Mouse (Mus musculus): ENCODE measurements around the gene Ak3. TPM values are rescaled to one million over a fixed set of nuclear protein-coding genes. Genes with fewer than 3 reads are reported as not detected.

Gene Ak3
- 90.1 and 102 TPM in 2 replicates for polyA plus RNA-seq (2016; fragmentation: Nextera tagmentation; extraction: Ambion mirVana)

GRCm38 (mm10) chr19:29047334-29048170 is at the start of gene Ak3:
Gene Ak3 (minus strand): TSS chr19:29047961.
- Histone ChIP-seq H3K4me3 (peak within 1 kb of the TSS; percentile 86), H3K27ac (replicated peaks) (peak within 1 kb of the TSS; percentile 98), H3K27me3 (ENCODE audit: low read depth, poor library complexity, severe bottlenecking) (no peaks in the 10 kb centered on the region), H3K36me3 (no peaks in the 10 kb centered on the region), H3K4me1 (peaks cover 58% of the 10 kb centered on the region), H3K9me3 (replicated peaks) (no peaks in the 10 kb centered on the region)
- WGBS = 1% methylated on average over 68 of the region's 68 CpGs
- peak; percentile 81 for DNase-seq (ENCODE audit: low spot score)

DNA sequence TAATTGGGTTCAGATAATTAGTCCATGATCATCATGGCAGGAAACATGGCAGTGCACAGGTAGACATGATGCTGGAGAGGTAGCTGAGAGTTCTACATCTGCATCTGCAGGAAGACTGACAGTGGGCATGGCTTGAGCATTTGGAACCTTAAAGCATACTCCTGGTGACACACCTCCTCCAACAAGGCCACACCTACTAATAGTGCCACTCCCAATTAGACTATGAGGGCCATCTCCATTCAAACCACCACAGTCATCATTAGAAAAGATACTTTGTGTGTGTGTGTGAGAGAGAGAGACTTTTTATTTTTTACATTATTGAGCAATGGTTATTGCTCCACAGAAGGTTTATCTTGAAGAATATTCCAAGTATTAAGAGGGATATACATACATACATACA is 44.4 kb upstream of the Ak3 start:
- H3K4me1 ChIP-seq = no peaks in the 10 kb centered on the region
- no peaks in the 10 kb centered on the region for H3K36me3 ChIP-seq
- no peak overlapping the region for H3K4me3 ChIP-seq
- H3K27me3 ChIP-seq (ENCODE audit: low read depth, poor library complexity, severe bottlenecking) = no peaks in the 10 kb centered on the region
- no peaks in the 10 kb centered on the region for H3K9me3 ChIP-seq (replicated peaks)
- no peak for DNase-seq (ENCODE audit: low spot score)
- H3K27ac ChIP-seq (replicated peaks) = no peak overlapping the region

DNA sequence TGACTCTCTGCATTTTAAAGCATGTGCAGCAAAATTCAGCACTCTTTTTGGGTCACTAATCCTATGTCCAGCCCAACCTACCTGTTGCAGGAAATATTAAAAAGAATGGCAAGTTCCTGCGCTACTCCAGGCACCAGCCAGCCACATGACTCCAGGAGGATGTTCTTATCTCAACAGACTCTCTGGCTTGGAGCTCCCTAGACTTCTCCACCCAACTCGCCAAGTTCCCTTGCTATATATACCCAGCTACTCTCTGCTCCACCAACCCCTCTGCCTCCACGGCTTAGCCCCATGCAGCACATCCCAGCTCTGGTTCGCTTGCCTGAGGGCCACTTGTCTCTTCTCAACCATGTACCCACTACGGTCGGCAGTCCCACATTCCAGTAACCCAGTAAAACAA is 40.9 kb upstream of the Ak3 start:
- no peak for DNase-seq (ENCODE audit: low spot score)
- 79% methylated on average over 6 of the region's 6 CpGs for WGBS
- Histone ChIP-seq H3K4me3 (no peak overlapping the region), H3K27me3 (ENCODE audit: low read depth, poor library complexity, severe bottlenecking) (no peaks in the 10 kb centered on the region), H3K9me3 (replicated peaks) (peaks cover 1% of the 10 kb centered on the region; the same call in 1 of the 2 replicates), H3K4me1 (no peaks in the 10 kb centered on the region), H3K36me3 (no peaks in the 10 kb centered on the region), H3K27ac (replicated peaks) (no peak overlapping the region)

GRCm38 (mm10) chr19:29074802-29075201 is 27.0 kb upstream of the Ak3 start:
- no peaks in the 10 kb centered on the region for H3K9me3 ChIP-seq (replicated peaks)
- H3K36me3 ChIP-seq = no peaks in the 10 kb centered on the region

DNA sequence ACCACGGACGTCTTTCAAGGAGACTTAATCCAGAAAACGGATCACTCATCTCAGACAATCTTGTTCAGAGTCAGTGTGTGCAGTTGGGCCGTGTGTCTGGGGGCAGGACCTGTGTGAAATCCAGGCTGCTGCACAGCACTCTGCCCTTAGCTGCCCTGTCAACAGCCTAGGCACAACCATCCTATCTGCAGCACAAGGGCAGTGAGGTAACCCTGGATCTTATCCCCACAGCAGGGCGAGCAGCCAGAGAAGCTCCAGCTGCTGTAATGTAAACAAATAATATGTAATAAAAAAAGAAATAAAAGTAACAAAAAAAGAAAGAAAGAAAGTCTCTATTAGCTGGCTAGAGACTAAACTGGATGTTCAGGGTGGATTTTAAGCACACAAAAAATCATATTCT is 21.4 kb upstream of the Ak3 start:
- H3K9me3 ChIP-seq (replicated peaks) = no peaks in the 10 kb centered on the region
- H3K27ac ChIP-seq (replicated peaks) = no peak overlapping the region
- 81% methylated on average over 5 of the region's 5 CpGs for WGBS
- no peaks in the 10 kb centered on the region for H3K36me3 ChIP-seq
- H3K4me3 ChIP-seq = no peak overlapping the region
- DNase-seq (ENCODE audit: low spot score) = no peak
- peaks cover 9% of the 10 kb centered on the region for H3K4me1 ChIP-seq
- H3K27me3 ChIP-seq (ENCODE audit: low read depth, poor library complexity, severe bottlenecking) = no peaks in the 10 kb centered on the region

More at GRCm38 (mm10) chr19:29074802-29075201, 27.0 kb upstream of the Ak3 start:
- no peak overlapping the region for H3K27ac ChIP-seq (replicated peaks)
- H3K27me3 ChIP-seq (ENCODE audit: low read depth, poor library complexity, severe bottlenecking) = no peaks in the 10 kb centered on the region
- no peaks in the 10 kb centered on the region for H3K4me1 ChIP-seq
- no peak overlapping the region for H3K4me3 ChIP-seq
- WGBS = 86% methylated on average over 6 of the region's 6 CpGs
- DNase-seq (ENCODE audit: low spot score) = no peak

DNA sequence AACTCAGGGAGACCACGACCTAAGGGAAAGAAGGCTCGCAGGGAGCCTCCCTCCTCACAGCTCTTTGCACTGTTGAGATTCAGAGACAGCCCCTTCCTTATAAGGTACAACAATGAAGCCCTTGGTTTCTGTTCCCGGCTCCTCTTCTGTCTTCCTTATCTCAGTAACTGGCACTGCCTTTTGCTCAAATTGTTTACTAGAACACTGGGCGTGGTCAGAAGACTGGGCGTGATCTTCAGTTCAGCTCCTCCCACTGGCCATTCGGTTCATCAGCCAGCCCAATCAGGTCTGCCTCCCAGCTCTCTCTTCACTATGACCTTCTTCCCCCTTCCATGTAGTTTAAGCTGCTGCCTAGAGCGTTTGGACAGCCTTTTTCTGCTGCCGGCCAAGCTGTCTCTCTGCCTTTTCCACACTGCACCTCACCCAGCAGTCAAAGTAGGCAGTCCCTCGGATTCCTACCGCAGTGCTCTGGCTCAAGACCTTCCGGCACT is 19.3 kb upstream of the Ak3 start:
- H3K4me3 ChIP-seq = peak overlapping the region; percentile 42
- H3K4me1 ChIP-seq = peaks cover 14% of the 10 kb centered on the region
- WGBS = 20% methylated on average over 11 of the region's 11 CpGs
- no peaks in the 10 kb centered on the region for H3K9me3 ChIP-seq (replicated peaks)
- H3K27ac ChIP-seq (replicated peaks) = peak overlapping the region; percentile 69
- H3K27me3 ChIP-seq (ENCODE audit: low read depth, poor library complexity, severe bottlenecking) = no peaks in the 10 kb centered on the region; the same call in 1 of the 2 replicates
- H3K36me3 ChIP-seq = no peaks in the 10 kb centered on the region
- peak; percentile 43 for DNase-seq (ENCODE audit: low spot score)

GRCm38 (mm10) chr19:29064451-29065102 is 16.8 kb upstream of the Ak3 start:
- WGBS = 70% methylated on average over 9 of the region's 9 CpGs
- H3K4me3 ChIP-seq = no peak overlapping the region
- no peaks in the 10 kb centered on the region for H3K9me3 ChIP-seq (replicated peaks)
- H3K27me3 ChIP-seq (ENCODE audit: low read depth, poor library complexity, severe bottlenecking) = no peaks in the 10 kb centered on the region; the same call in 1 of the 2 replicates
- H3K36me3 ChIP-seq = no peaks in the 10 kb centered on the region
- peaks cover 28% of the 10 kb centered on the region for H3K4me1 ChIP-seq
- no peak for DNase-seq (ENCODE audit: low spot score)
- peak overlapping the region; percentile 72 for H3K27ac ChIP-seq (replicated peaks)

- peak overlapping the region; percentile 72; the same call in 1 of the 2 replicates for H3K27ac ChIP-seq (replicated peaks)
- WGBS = 19% methylated on average over 18 of the region's 18 CpGs
- peak overlapping the region; percentile 36 for H3K4me3 ChIP-seq
Observed at GRCm38 (mm10) chr19:29063577-29064363, 16.0 kb upstream of the Ak3 start.

DNA sequence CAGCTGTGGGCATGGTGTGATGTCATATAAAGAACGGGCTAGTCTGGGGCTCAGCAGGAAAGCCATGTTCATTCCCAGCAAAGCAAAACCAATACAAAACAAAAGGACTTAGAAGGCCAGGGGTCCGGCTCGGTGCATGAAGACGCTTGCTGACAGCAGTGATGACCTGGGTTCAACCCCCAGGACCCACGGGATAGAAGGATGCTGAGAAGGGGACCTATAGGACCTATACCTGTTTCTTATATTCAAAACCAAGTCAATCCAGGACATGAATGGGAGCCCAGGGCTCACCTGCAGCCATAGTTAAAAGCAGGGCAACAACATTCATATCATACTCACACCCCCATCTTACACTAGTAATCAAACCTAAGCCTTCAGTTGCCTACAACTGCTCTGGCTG is 15.2 kb upstream of the Ak3 start:
- Histone ChIP-seq H3K4me1 (peaks cover 28% of the 10 kb centered on the region), H3K4me3 (no peak overlapping the region), H3K9me3 (replicated peaks) (no peaks in the 10 kb centered on the region), H3K36me3 (no peaks in the 10 kb centered on the region), H3K27me3 (ENCODE audit: low read depth, poor library complexity, severe bottlenecking) (no peaks in the 10 kb centered on the region; the same call in 1 of the 2 replicates), H3K27ac (replicated peaks) (no peak overlapping the region)
- DNase-seq (ENCODE audit: low spot score) = no peak
- WGBS = 86% methylated on average over 5 of the region's 5 CpGs

More at GRCm38 (mm10) chr19:29063577-29064363, 16.0 kb upstream of the Ak3 start:
- Histone ChIP-seq H3K27me3 (ENCODE audit: low read depth, poor library complexity, severe bottlenecking) (no peaks in the 10 kb centered on the region; the same call in 1 of the 2 replicates), H3K36me3 (no peaks in the 10 kb centered on the region), H3K9me3 (replicated peaks) (no peaks in the 10 kb centered on the region), H3K4me1 (peaks cover 28% of the 10 kb centered on the region)
- peak; percentile 88 for DNase-seq (ENCODE audit: low spot score)

GRCm38 (mm10) chr19:29060299-29060698 is 12.5 kb upstream of the Ak3 start:
- WGBS = 7% methylated on average over 6 of the region's 6 CpGs
- Histone ChIP-seq H3K4me3 (no peak overlapping the region), H3K27ac (replicated peaks) (no peak overlapping the region), H3K36me3 (no peaks in the 10 kb centered on the region), H3K27me3 (ENCODE audit: low read depth, poor library complexity, severe bottlenecking) (no peaks in the 10 kb centered on the region; the same call in 1 of the 2 replicates), H3K9me3 (replicated peaks) (no peaks in the 10 kb centered on the region), H3K4me1 (peaks cover 18% of the 10 kb centered on the region)
- DNase-seq (ENCODE audit: low spot score) = peak; percentile 31

DNA sequence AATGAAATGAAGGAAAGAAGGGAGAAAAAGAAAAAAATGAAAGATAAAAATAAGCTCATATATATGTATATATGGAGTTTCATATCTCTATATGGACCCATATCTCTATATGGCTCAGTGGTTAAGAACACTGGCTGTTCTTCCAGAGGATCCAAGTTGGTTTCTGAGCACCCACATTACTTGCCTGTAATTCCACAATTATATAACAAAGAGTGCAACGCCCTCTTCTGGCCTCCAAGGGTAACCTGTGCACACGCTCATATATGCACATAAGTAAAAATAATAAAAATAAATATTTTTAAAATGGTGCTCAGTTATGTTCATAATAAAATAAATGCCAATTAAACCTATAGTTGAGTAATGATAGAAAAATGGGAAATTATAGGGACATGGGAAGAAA is 11.9 kb upstream of the Ak3 start:
- H3K36me3 ChIP-seq = no peaks in the 10 kb centered on the region
- H3K4me1 ChIP-seq = peaks cover 18% of the 10 kb centered on the region
- no peaks in the 10 kb centered on the region for H3K9me3 ChIP-seq (replicated peaks)
- no peak overlapping the region for H3K27ac ChIP-seq (replicated peaks)
- no peak for DNase-seq (ENCODE audit: low spot score)
- H3K27me3 ChIP-seq (ENCODE audit: low read depth, poor library complexity, severe bottlenecking) = no peaks in the 10 kb centered on the region; the same call in 1 of the 2 replicates
- WGBS = 78% methylated on average over 2 of the region's 2 CpGs
- H3K4me3 ChIP-seq = no peak overlapping the region

DNA sequence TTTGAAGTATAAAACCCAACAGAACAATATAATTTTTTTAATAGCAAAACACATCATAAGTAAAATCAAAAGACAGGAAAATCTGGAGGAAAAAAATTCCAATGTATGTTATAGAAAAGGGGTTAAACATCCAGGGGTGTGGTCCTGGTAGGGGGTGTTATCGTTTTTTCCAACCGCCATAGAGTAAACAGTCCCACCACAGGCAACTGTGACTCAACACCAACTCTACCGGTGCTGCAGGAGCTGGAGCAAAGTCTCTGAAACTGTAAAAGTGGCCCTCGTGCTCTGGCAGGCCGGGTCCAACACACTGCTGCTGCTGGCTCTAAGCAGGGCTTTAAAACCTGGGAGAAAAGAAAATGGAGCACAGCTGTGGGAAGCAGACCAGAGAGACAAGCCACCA is 11.0 kb upstream of the Ak3 start:
- no peak for DNase-seq (ENCODE audit: low spot score)

More for the DNA sequence above, 11.0 kb upstream of the Ak3 start:
- H3K27ac ChIP-seq (replicated peaks) = no peak overlapping the region
- no peaks in the 10 kb centered on the region for H3K36me3 ChIP-seq
- no peaks in the 10 kb centered on the region for H3K9me3 ChIP-seq (replicated peaks)
- 91% methylated on average over 5 of the region's 5 CpGs for WGBS
- H3K4me1 ChIP-seq = peaks cover 18% of the 10 kb centered on the region
- H3K4me3 ChIP-seq = no peak overlapping the region
- no peaks in the 10 kb centered on the region; the same call in 1 of the 2 replicates for H3K27me3 ChIP-seq (ENCODE audit: low read depth, poor library complexity, severe bottlenecking)
